Mouse (Mus musculus) bone marrow, adult 2 months (tissue): ENCODE measurements at regions not wholly inside any gene's neighbourhood (a gene's known extent, or its start where the extent isn't known, plus 50 kb on each side); places are given as distances from the start of the nearest gene placed in this dataset.

Source experiments
- H3K27ac ChIP-seq: fragments of 200-500 bp; 2 replicates; pipeline ENCODE4 v1.5.1; 2012; ENCODE audit warnings: low read depth, mild to moderate bottlenecking, control low read depth, inconsistent platforms, low read length; ENCODE audit not compliant: control insufficient read depth, poor library complexity, insufficient read depth
- H3K4me1 ChIP-seq: fragments of 200-500 bp; 2 replicates; pipeline ENCODE4 v1.6.1; 2011; ENCODE audit warnings: low read length; ENCODE audit not compliant: control insufficient read depth, insufficient read depth
- H3K4me3 ChIP-seq: fragments of 200-500 bp; replicated peaks from 2 replicates; pipeline ENCODE3; 2011; ENCODE audit warnings: mild to moderate bottlenecking, low read depth, low read length, control low read depth; ENCODE audit not compliant: control insufficient read depth
- CTCF ChIP-seq: fragments of 200-500 bp; IDR thresholded peaks from 2 replicates; pipeline ENCODE4 v1.5.1; 2011; ENCODE audit warnings: low read length, control low read depth; ENCODE audit not compliant: control insufficient read depth, insufficient read depth
- POLR2A ChIP-seq: fragments of 200-500 bp; IDR thresholded peaks from 2 replicates; pipeline ENCODE4 v1.6.1; 2011; ENCODE audit warnings: low read depth, mild to moderate bottlenecking, control low read depth, low read length, borderline replicate concordance; ENCODE audit not compliant: control insufficient read depth
- WGBS: fragments of 180-500 bp; shearing (Covaris S2); methylation state at CpG from one replicate; pipeline ENCODE4 v1.1.7; 2018; 5-methylcytosine and 5-hydroxymethylcytosine counted together

GRCm38 (mm10) chr1:80088651-80089050, 129.6 kb downstream of the Fam124b start:
- Histone ChIP-seq H3K4me1 (no peaks in the 10 kb centered on the region), H3K27ac (no peak overlapping the region), H3K4me3 (no peak overlapping the region)
- WGBS, result 85% methylated on average over 5 of the region's 5 CpGs
- TF ChIP-seq POLR2A, result no peak
- no peak for TF ChIP-seq CTCF

- no peak overlapping the region for H3K4me3 ChIP-seq
- no peak for TF ChIP-seq POLR2A
- TF ChIP-seq CTCF, result no peak
- H3K4me1 ChIP-seq, result no peaks in the 10 kb centered on the region
- H3K27ac ChIP-seq, result no peak overlapping the region
- 84% methylated on average over 4 of the region's 4 CpGs for WGBS
Measured at GRCm38 (mm10) chr1:80076357-80076756, 141.9 kb downstream of the Fam124b start.

- no peak overlapping the region for H3K27ac ChIP-seq
- no peak overlapping the region for H3K4me3 ChIP-seq
- no peaks in the 10 kb centered on the region for H3K4me1 ChIP-seq
- TF ChIP-seq POLR2A, result no peak
- TF ChIP-seq CTCF, result no peak
- WGBS, result 88% methylated on average over 4 of the region's 4 CpGs
Measured at GRCm38 (mm10) chr1:80074376-80074775, 143.9 kb downstream of the Fam124b start.

GRCm38 (mm10) chr1:80073950-80074349, 144.3 kb downstream of the Fam124b start:
- no peaks in the 10 kb centered on the region for H3K4me1 ChIP-seq
- 85% methylated on average over 3 of the region's 3 CpGs for WGBS
- no peak for TF ChIP-seq CTCF
- no peak for TF ChIP-seq POLR2A
- H3K4me3 ChIP-seq, result no peak overlapping the region
- no peak overlapping the region for H3K27ac ChIP-seq

GRCm38 (mm10) chr1:80069141-80069540, 149.1 kb downstream of the Fam124b start:
- Histone ChIP-seq H3K4me1 (no peaks in the 10 kb centered on the region), H3K4me3 (no peak overlapping the region), H3K27ac (no peak overlapping the region)
- TF ChIP-seq CTCF (no peak), POLR2A (no peak)
- 76% methylated on average over 4 of the region's 4 CpGs for WGBS

GRCm38 (mm10) chr1:80062121-80062520, 156.2 kb downstream of the Fam124b start:
- Histone ChIP-seq H3K4me3 (no peak overlapping the region), H3K27ac (no peak overlapping the region), H3K4me1 (no peaks in the 10 kb centered on the region)
- no peak for TF ChIP-seq POLR2A
- WGBS, result 63% methylated on average over 1 of the region's 1 CpGs

- Histone ChIP-seq H3K4me3 (no peak overlapping the region), H3K4me1 (no peaks in the 10 kb centered on the region), H3K27ac (no peak overlapping the region)
- TF ChIP-seq CTCF (no peak), POLR2A (no peak)
- 84% methylated on average over 7 of the region's 7 CpGs for WGBS
Measured at GRCm38 (mm10) chr1:80061632-80062031, 156.6 kb downstream of the Fam124b start.

GRCm38 (mm10) chr1:80045141-80045540, 173.1 kb downstream of the Fam124b start:
- no peak for TF ChIP-seq POLR2A
- no peak for TF ChIP-seq CTCF
- Histone ChIP-seq H3K4me3 (no peak overlapping the region), H3K4me1 (no peaks in the 10 kb centered on the region), H3K27ac (no peak overlapping the region)
- 79% methylated on average over 10 of the region's 10 CpGs for WGBS

GRCm38 (mm10) chr1:80040409-80040808, 177.9 kb downstream of the Fam124b start:
- no peak for TF ChIP-seq CTCF
- TF ChIP-seq POLR2A, result no peak
- no peak overlapping the region for H3K27ac ChIP-seq
- no peaks in the 10 kb centered on the region for H3K4me1 ChIP-seq
- WGBS, result 72% methylated on average over 3 of the region's 3 CpGs
- H3K4me3 ChIP-seq, result no peak overlapping the region
